ENCODE assay signal across 12 mouse cellular contexts in genomic region chr13:57766721-57767120, GRCm38 (mm10).
DNase-seq lines count a peak whose midpoint lies in the region; ATAC-seq and TF ChIP-seq lines count a peak whose summit lies in the region.
"Had no signal": no experiment of that assay in that cellular context is flagged by ENCODE, and none has a peak within 500 bp of the region (broad histone marks: within the 10 kb centered on the region; RNA-seq: fewer than 3 reads in every experiment).

No protein-coding gene starts in this region.

- no peak overlapping the region for H3K9ac ChIP-seq in heart, embryonic 12.5 days
- no peak overlapping the region for H3K9ac ChIP-seq in lung, embryonic 14.5 days
- H3K9ac ChIP-seq in lung, postnatal 0 days (replicated peaks; ENCODE audit: low read depth), result no peak overlapping the region
- H3K9ac ChIP-seq: hindbrain, embryonic 13.5 days; neural tube, embryonic 12.5 days had no signal

- H3K27ac ChIP-seq in heart, embryonic 12.5 days (ENCODE audit: poor library complexity, severe bottlenecking), result no peak overlapping the region
- no peak overlapping the region for H3K27ac ChIP-seq in lung, embryonic 14.5 days (ENCODE audit: low read depth)
- no peak overlapping the region for H3K27ac ChIP-seq in lung, postnatal 0 days (ENCODE audit: low read length)
- no peak overlapping the region for H3K27ac ChIP-seq in midbrain, embryonic 10.5 days (replicated peaks)
- H3K27ac ChIP-seq: hindbrain, embryonic 13.5 days; neural tube, embryonic 12.5 days had no signal

- WGBS in heart, embryonic 12.5 days, result 57% methylated on average over 3 of the region's 3 CpGs
- WGBS in lung, embryonic 14.5 days, result 61% methylated on average over 3 of the region's 3 CpGs
- 63% methylated on average over 3 of the region's 3 CpGs for WGBS in lung, postnatal 0 days
- 72% methylated on average over 3 of the region's 3 CpGs for WGBS in midbrain, embryonic 10.5 days

- peaks cover 4% of the 10 kb centered on the region; the same call in 1 of the 2 replicates for H3K9me3 ChIP-seq in heart, embryonic 12.5 days (replicated peaks)
- no peaks in the 10 kb centered on the region for H3K9me3 ChIP-seq in lung, embryonic 14.5 days (ENCODE audit: low read depth, low read length)
- H3K9me3 ChIP-seq in lung, postnatal 0 days (ENCODE audit: low read length), result no peaks in the 10 kb centered on the region
- peaks cover 5% of the 10 kb centered on the region; the same call in 1 of the 2 replicates for H3K9me3 ChIP-seq in midbrain, embryonic 10.5 days (replicated peaks)
- H3K9me3 ChIP-seq: hindbrain, embryonic 13.5 days had no signal

- H3K4me1 ChIP-seq in heart, embryonic 12.5 days (replicated peaks), result no peaks in the 10 kb centered on the region
- no peaks in the 10 kb centered on the region for H3K4me1 ChIP-seq in lung, embryonic 14.5 days (ENCODE audit: insufficient read depth)
- H3K4me1 ChIP-seq in lung, postnatal 0 days (ENCODE audit: insufficient read depth, low read depth, low read length), result no peaks in the 10 kb centered on the region
- H3K4me1 ChIP-seq in midbrain, embryonic 10.5 days, result peaks cover 16% of the 10 kb centered on the region
- H3K4me1 ChIP-seq: neural tube, embryonic 12.5 days had no signal

- no peak for ATAC-seq in heart, embryonic 12.5 days (ENCODE audit: insufficient number of reproducible peaks, low FRiP score)
- no peak for ATAC-seq in lung, embryonic 14.5 days (ENCODE audit: insufficient read depth)
- no peak for ATAC-seq in lung, postnatal 0 days

- H3K36me3 ChIP-seq in heart, embryonic 12.5 days, result no peaks in the 10 kb centered on the region
- H3K36me3 ChIP-seq in lung, embryonic 14.5 days (ENCODE audit: insufficient read depth), result no peaks in the 10 kb centered on the region
- no peaks in the 10 kb centered on the region for H3K36me3 ChIP-seq in lung, postnatal 0 days (ENCODE audit: insufficient read depth, low read length)
- H3K36me3 ChIP-seq in midbrain, embryonic 10.5 days, result no peaks in the 10 kb centered on the region
- H3K36me3 ChIP-seq: hindbrain, embryonic 13.5 days; neural tube, embryonic 12.5 days had no signal

- peak; percentile 70 for TF ChIP-seq CTCF in lung, embryonic 14.5 days (IDR thresholded peaks at IDR 0.05; ENCODE audit: low read depth)
- peak; percentile 72 for TF ChIP-seq CTCF in lung, postnatal 0 days (IDR thresholded peaks at IDR 0.05)

- TF ChIP-seq EP300 in lung, postnatal 0 days (IDR thresholded peaks at IDR 0.05), result no peak

- H3K4me2 ChIP-seq in heart, embryonic 12.5 days, result no peak overlapping the region
- H3K4me2 ChIP-seq in lung, embryonic 14.5 days, result no peak overlapping the region
- H3K4me2 ChIP-seq in lung, postnatal 0 days (replicated peaks; ENCODE audit: low read depth, low read length), result no peak overlapping the region
- H3K4me2 ChIP-seq: hindbrain, embryonic 13.5 days; neural tube, embryonic 12.5 days had no signal

- peak; percentile 32 for DNase-seq in heart, postnatal 4 days
- peak; percentile 61 for DNase-seq in lung, embryonic 14.5 days
- DNase-seq in lung, adult 18-20 months, result no peak
- peak; percentile 66 for DNase-seq in ZHBTc4 (ENCODE audit: low read depth, low spot score)
- no peak for DNase-seq in lung, postnatal 0 days (ENCODE audit: low spot score)
- no peak for DNase-seq in midbrain, embryonic 10.5 days (ENCODE audit: low spot score)
- DNase-seq: gastrocnemius, postnatal 14 days; thymus, adult 2 months had no signal

- H3K4me3 ChIP-seq in heart, embryonic 12.5 days, result no peak overlapping the region
- no peak overlapping the region for H3K4me3 ChIP-seq in lung, embryonic 14.5 days (ENCODE audit: low read depth, low read length)
- H3K4me3 ChIP-seq in lung, postnatal 0 days (ENCODE audit: low read depth, low read length), result no peak overlapping the region
- no peak overlapping the region for H3K4me3 ChIP-seq in midbrain, embryonic 10.5 days
- H3K4me3 ChIP-seq: erythroblast, embryonic 14.5 days; hindbrain, embryonic 13.5 days; neural tube, embryonic 12.5 days had no signal

- H3K27me3 ChIP-seq in heart, embryonic 12.5 days (replicated peaks), result no peaks in the 10 kb centered on the region
- no peaks in the 10 kb centered on the region for H3K27me3 ChIP-seq in lung, embryonic 14.5 days (ENCODE audit: insufficient read depth, low read length)
- H3K27me3 ChIP-seq in lung, postnatal 0 days (replicated peaks; ENCODE audit: insufficient read depth, low read length), result no peaks in the 10 kb centered on the region
- no peaks in the 10 kb centered on the region for H3K27me3 ChIP-seq in midbrain, embryonic 10.5 days (ENCODE audit: low read depth, poor library complexity, severe bottlenecking)
- H3K27me3 ChIP-seq: hindbrain, embryonic 13.5 days; neural tube, embryonic 12.5 days had no signal

Comparison
In these comparisons a context has a peak if more than half of its experiments do, and no peak if none do; other contexts are left out.
1. DNase-seq: peak in heart, postnatal 4 days (single experiment), lung, embryonic 14.5 days (single experiment) and ZHBTc4 (single experiment); none in lung, adult 18-20 months (0 of 2), lung, postnatal 0 days (single experiment) and midbrain, embryonic 10.5 days (single experiment).